Mouse (Mus musculus) erythroblast, embryonic 14.5 days (primary cell): ENCODE results near the gene Il17rd.

Source experiments
- GATA1 ChIP-seq: IDR thresholded peaks from 2 replicates; pipeline ENCODE4 v1.6.1; 2012; ENCODE audit warnings: low read length, inconsistent platforms, mixed read lengths
- TAL1 ChIP-seq: IDR thresholded peaks from 3 replicates; pipeline ENCODE4 v1.6.1; 2012; ENCODE audit warnings: low read length, inconsistent platforms, mixed read lengths

DNA sequence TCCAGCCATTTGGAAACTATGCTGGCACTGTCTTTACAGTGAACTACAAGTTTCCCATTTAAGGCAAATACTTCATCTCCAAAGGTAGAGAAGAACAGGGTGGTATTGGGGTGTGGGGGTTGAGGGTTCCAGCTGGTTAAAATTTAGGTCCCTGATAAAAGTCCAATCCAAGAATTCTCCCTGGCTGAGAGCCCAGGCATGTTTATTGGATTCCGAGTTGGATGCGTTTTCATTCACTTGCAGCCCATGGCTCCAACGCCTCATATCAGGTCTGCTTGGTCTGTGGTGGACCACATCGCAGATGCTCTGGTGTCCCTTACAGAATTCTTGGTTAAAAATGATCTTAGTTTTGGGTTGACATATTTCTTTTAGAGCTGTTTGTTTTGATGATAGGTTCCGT lies 4.7 kb downstream of the Il17rd start:
- TF ChIP-seq GATA1 (no peak), TAL1 (no peak)
